Mouse (Mus musculus) adipocyte (in vitro differentiated cells): ENCODE data around the gene Gapdh.
A peak's percentile ranks its signal among the peaks of the same experiment; 100 is the strongest.
"Not testable (repeated sequence)": the region's sequence is repeated elsewhere in the genome, so short reads cannot be mapped to it uniquely, and the experiment has no call there.

Source experiments
- DNase-seq: peaks from one replicate; pipeline ENCODE4 v3.0.0-alpha.2; 2016; ENCODE audit warnings: low spot score

The Gapdh gene

GRCm38 (mm10) chr6:125166861-125167650, 789 bp upstream of the Gapdh start:
- DNase-seq: peak; percentile 72

- DNase-seq: peak; percentile 99
Observed at GRCm38 (mm10) chr6:125165328-125165891, 857 bp downstream of the Gapdh start.

GRCm38 (mm10) chr6:125164672-125165327, 1.5 kb downstream of the Gapdh start:
- DNase-seq: peak; percentile 59

GRCm38 (mm10) chr6:125163801-125164657, 2.2 kb downstream of the Gapdh start:
- peak; percentile 77 for DNase-seq

GRCm38 (mm10) chr6:125162615-125163305, 3.5 kb downstream of the Gapdh start:
- not testable (repeated sequence) for DNase-seq

- DNase-seq: peak; percentile 86
Observed at GRCm38 (mm10) chr6:125161971-125162370, 4.3 kb downstream of the Gapdh start.

GRCm38 (mm10) chr6:125160854-125161760, 5.2 kb downstream of the Gapdh start:
- peak; percentile 88 for DNase-seq

- DNase-seq: no peak
Observed at GRCm38 (mm10) chr6:125160558-125160853, 5.8 kb downstream of the Gapdh start.

- no peak for DNase-seq
Observed at GRCm38 (mm10) chr6:125159773-125160557, 6.3 kb downstream of the Gapdh start.

- no peak for DNase-seq
Observed at GRCm38 (mm10) chr6:125158944-125159492, 7.2 kb downstream of the Gapdh start.

- DNase-seq: peak; percentile 40
Observed at GRCm38 (mm10) chr6:125156903-125157614, 9.2 kb downstream of the Gapdh start.

GRCm38 (mm10) chr6:125156491-125156890, 9.8 kb downstream of the Gapdh start:
- no peak for DNase-seq

- no peak for DNase-seq
Observed at GRCm38 (mm10) chr6:125155262-125155661, 11.0 kb downstream of the Gapdh start.

- DNase-seq: peak; percentile 58
Observed at GRCm38 (mm10) chr6:125154550-125154949, 11.7 kb downstream of the Gapdh start.

GRCm38 (mm10) chr6:125153682-125154081, 12.6 kb downstream of the Gapdh start:
- no peak for DNase-seq

- DNase-seq: no peak
Observed at GRCm38 (mm10) chr6:125153018-125153389, 13.3 kb downstream of the Gapdh start.

- no peak for DNase-seq
Observed at GRCm38 (mm10) chr6:125152212-125153017, 13.9 kb downstream of the Gapdh start.

GRCm38 (mm10) chr6:125149569-125149950, 16.7 kb downstream of the Gapdh start:
- DNase-seq: no peak
